Mouse (Mus musculus): ENCODE results near the gene Ociad1. TPM values are rescaled to one million over a fixed set of nuclear protein-coding genes. Genes with fewer than 3 reads are reported as not detected.
"Not testable (repeated sequence)": the region's sequence is repeated elsewhere in the genome, so short reads cannot be mapped to it uniquely, and the experiment has no call there.

Ociad1 gene
- polyA plus RNA-seq, 1 experiment from 2014 or later = 196 TPM

DNA sequence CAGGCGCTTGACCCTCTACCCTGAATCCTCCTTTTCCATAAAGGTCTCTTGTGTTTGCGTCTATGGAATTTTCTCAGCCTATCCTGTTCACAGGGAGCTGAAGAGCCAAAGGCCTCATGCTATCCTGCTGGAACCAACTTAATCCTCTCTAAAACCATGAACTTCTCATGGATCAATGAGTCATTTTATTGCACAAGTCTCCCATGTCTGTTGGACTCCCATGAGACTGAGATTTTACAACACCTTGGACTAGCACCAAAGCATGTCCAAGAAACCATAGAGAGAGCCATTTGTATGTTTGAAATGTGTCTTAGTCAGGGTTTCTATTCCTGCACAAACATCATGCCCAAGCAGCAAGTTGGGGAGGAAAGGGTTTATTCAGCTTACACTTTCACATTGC lies 22.1 kb downstream of the Ociad1 start:
- no peak overlapping the region for H3K4me2 ChIP-seq (ENCODE audit: low read length)
- ATAC-seq (no peak), DNase-seq (ENCODE audit: low spot score) (no peak)
- H3K27me3 ChIP-seq (replicated peaks; ENCODE audit: control insufficient read depth, insufficient read depth, low read length) = no peaks in the 10 kb centered on the region
- H3K4me1 ChIP-seq (ENCODE audit: control insufficient read depth, insufficient read depth, low read length) = no peaks in the 10 kb centered on the region
- H3K9me3 ChIP-seq (replicated peaks; ENCODE audit: control insufficient read depth, low read length) = no peaks in the 10 kb centered on the region
- no peak overlapping the region for H3K9ac ChIP-seq (ENCODE audit: low read length)
- no peak overlapping the region for H3K4me3 ChIP-seq (ENCODE audit: low read depth, low read length)
- peaks cover 70% of the 10 kb centered on the region for H3K36me3 ChIP-seq (ENCODE audit: control insufficient read depth, insufficient read depth, low read length)
- H3K27ac ChIP-seq (ENCODE audit: low read depth, low read length) = no peak overlapping the region
- 92% methylated on average over 2 of the region's 2 CpGs for WGBS

DNA sequence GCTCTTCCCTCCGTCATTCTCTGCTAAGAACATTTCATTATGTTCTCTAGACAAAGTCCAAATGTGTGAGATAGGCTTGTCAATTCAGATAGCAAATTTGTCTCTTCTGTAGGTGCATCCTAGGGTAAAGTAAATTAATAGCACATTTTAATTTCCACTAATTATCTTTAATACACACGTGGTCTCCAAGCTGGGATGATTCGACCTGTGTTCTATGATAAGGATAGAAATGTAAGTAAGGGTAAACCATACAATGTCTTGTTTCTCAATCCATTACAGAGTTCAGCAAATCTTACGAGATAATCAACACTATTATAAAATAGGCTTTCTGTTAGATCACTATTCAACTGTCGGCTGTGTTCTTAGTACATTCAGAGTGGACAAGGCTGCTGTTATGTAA lies 26.7 kb downstream of the Ociad1 start:
- Histone ChIP-seq H3K36me3 (ENCODE audit: control insufficient read depth, insufficient read depth, low read length) (peaks cover 28% of the 10 kb centered on the region), H3K27ac (ENCODE audit: low read depth, low read length) (no peak overlapping the region), H3K27me3 (replicated peaks; ENCODE audit: control insufficient read depth, insufficient read depth, low read length) (no peaks in the 10 kb centered on the region), H3K4me3 (ENCODE audit: low read depth, low read length) (no peak overlapping the region), H3K4me2 (ENCODE audit: low read length) (no peak overlapping the region), H3K9me3 (replicated peaks; ENCODE audit: control insufficient read depth, low read length) (no peaks in the 10 kb centered on the region), H3K9ac (ENCODE audit: low read length) (no peak overlapping the region), H3K4me1 (ENCODE audit: control insufficient read depth, insufficient read depth, low read length) (no peaks in the 10 kb centered on the region)
- 90% methylated on average over 5 of the region's 5 CpGs for WGBS
- no peak for DNase-seq (ENCODE audit: low spot score)
- ATAC-seq = no peak

DNA sequence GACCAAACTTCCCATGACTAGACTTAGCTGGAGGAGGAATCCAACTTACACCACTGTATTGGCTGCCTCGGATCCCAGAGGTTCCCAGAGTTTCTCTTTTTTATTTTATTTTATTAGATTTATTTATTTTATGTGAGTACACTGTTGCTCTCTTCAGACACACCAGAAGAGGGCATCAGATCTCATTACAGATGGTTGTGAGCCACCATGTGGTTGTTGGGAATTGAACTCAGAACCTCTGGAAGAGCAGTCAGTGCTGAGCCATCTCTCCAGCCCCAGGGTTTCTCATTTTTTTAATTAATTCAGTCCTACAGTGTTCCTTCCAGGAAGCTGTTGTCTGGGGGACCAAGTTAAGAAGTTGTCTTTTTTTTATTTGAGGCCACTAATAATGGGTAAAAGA lies 30.1 kb downstream of the Ociad1 start:
- H3K9ac ChIP-seq (ENCODE audit: low read length); H3K36me3 ChIP-seq (ENCODE audit: control insufficient read depth, insufficient read depth, low read length); H3K9me3 ChIP-seq (replicated peaks; ENCODE audit: control insufficient read depth, low read length); H3K27ac ChIP-seq (ENCODE audit: low read depth, low read length); ATAC-seq; H3K4me2 ChIP-seq (ENCODE audit: low read length); DNase-seq (ENCODE audit: low spot score); H3K4me3 ChIP-seq (ENCODE audit: low read depth, low read length); H3K4me1 ChIP-seq (ENCODE audit: control insufficient read depth, insufficient read depth, low read length); H3K27me3 ChIP-seq (replicated peaks; ENCODE audit: control insufficient read depth, insufficient read depth, low read length): not testable (repeated sequence)
- WGBS = 94% methylated on average over 1 of the region's 1 CpGs

DNA sequence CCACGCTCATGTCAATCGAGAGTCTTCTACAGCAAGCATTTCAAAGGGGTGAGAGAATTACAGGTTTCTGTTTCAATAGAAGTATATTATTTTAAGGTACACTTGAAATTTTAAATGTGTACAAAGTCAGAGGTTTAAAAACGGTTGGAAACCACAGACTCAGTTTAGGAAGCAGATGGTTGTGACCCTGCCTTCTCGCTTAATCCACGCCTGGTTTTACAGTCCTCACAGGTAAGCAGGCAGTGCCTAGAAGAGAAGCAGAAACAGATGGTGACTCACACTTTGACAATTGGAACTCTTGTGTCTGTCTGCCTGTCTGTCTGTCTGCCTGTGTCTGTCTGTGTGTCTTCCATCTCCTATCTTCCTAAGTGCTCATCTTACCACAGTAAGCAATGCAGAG lies 31.0 kb downstream of the Ociad1 start:
- DNase-seq (ENCODE audit: low spot score) = no peak
- no peaks in the 10 kb centered on the region for H3K4me1 ChIP-seq (ENCODE audit: control insufficient read depth, insufficient read depth, low read length)
- H3K27me3 ChIP-seq (replicated peaks; ENCODE audit: control insufficient read depth, insufficient read depth, low read length) = no peaks in the 10 kb centered on the region
- no peak overlapping the region for H3K9ac ChIP-seq (ENCODE audit: low read length)
- H3K4me3 ChIP-seq (ENCODE audit: low read depth, low read length) = no peak overlapping the region
- H3K36me3 ChIP-seq (ENCODE audit: control insufficient read depth, insufficient read depth, low read length) = no peaks in the 10 kb centered on the region
- no peak overlapping the region for H3K4me2 ChIP-seq (ENCODE audit: low read length)
- H3K27ac ChIP-seq (ENCODE audit: low read depth, low read length) = no peak overlapping the region
- H3K9me3 ChIP-seq (replicated peaks; ENCODE audit: control insufficient read depth, low read length) = no peaks in the 10 kb centered on the region
- 93% methylated on average over 5 of the region's 5 CpGs for WGBS
- ATAC-seq = no peak

DNA sequence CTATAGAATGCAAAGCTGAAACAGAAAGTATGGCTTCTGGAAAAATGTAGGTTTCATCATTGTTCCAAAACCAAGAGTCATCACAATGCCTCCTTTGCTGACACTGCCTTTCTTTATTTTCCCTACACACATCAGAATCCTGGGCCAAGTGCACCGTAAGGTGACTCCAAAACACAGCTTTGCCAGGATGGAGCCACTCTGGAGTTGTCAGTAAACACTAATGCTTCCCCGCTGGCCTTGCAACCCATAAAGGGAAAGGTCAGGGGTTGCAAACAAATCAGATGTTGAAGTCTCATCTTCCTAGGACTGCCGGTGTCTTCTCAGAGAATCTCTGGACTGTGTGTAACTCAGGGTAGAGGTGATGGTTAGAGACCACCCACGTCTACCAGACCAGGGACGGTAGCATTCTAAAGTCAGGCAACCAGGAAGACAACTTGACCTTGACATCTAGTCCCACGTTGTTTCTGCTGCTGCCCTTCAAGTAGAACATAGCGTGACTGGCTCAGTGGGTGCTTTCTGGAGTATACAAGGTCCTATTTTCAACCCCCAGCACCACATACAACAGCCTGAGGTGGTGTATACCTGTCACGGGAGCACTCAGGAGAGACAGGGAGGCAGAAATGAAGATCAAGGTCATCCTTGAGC lies 32.1 kb downstream of the Ociad1 start:
- Histone ChIP-seq H3K27me3 (replicated peaks; ENCODE audit: control insufficient read depth, insufficient read depth, low read length) (no peaks in the 10 kb centered on the region), H3K36me3 (ENCODE audit: control insufficient read depth, insufficient read depth, low read length) (no peaks in the 10 kb centered on the region), H3K9me3 (replicated peaks; ENCODE audit: control insufficient read depth, low read length) (no peaks in the 10 kb centered on the region), H3K4me2 (ENCODE audit: low read length) (no peak overlapping the region), H3K4me3 (ENCODE audit: low read depth, low read length) (no peak overlapping the region), H3K27ac (ENCODE audit: low read depth, low read length) (no peak overlapping the region), H3K9ac (ENCODE audit: low read length) (no peak overlapping the region), H3K4me1 (ENCODE audit: control insufficient read depth, insufficient read depth, low read length) (no peaks in the 10 kb centered on the region)
- no peak for DNase-seq (ENCODE audit: low spot score)
- WGBS = 94% methylated on average over 8 of the region's 8 CpGs
- ATAC-seq = no peak

DNA sequence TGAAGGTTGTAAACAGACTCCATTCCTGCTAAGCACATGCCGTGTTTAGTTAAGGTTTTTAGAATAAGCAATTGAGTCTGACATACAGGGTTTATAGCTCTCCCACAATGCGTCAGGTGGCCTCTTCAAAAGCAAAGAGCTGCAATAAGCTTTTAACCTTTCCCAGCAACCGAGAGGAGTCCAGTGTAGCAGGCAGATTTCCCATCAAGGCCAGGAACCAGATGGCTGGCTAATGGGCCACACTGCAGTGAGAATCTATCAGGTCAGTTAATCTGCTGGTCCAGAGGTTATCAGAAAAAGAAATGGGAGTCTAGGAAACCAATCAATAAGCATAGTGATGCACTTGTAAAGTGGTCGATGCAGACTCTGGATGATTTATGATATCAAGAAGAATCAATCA lies 38.4 kb downstream of the Ociad1 start:
- WGBS = 66% methylated on average over 4 of the region's 4 CpGs
- no peak overlapping the region for H3K4me2 ChIP-seq (ENCODE audit: low read length)
- H3K4me3 ChIP-seq (ENCODE audit: low read depth, low read length) = no peak overlapping the region
- H3K27ac ChIP-seq (ENCODE audit: low read depth, low read length) = no peak overlapping the region
- no peaks in the 10 kb centered on the region for H3K27me3 ChIP-seq (replicated peaks; ENCODE audit: control insufficient read depth, insufficient read depth, low read length)
- no peaks in the 10 kb centered on the region for H3K36me3 ChIP-seq (ENCODE audit: control insufficient read depth, insufficient read depth, low read length)
- DNase-seq (ENCODE audit: low spot score) (no peak), ATAC-seq (no peak)
- H3K9ac ChIP-seq (ENCODE audit: low read length) = no peak overlapping the region
- H3K4me1 ChIP-seq (ENCODE audit: control insufficient read depth, insufficient read depth, low read length) = no peaks in the 10 kb centered on the region
- no peaks in the 10 kb centered on the region for H3K9me3 ChIP-seq (replicated peaks; ENCODE audit: control insufficient read depth, low read length)

DNA sequence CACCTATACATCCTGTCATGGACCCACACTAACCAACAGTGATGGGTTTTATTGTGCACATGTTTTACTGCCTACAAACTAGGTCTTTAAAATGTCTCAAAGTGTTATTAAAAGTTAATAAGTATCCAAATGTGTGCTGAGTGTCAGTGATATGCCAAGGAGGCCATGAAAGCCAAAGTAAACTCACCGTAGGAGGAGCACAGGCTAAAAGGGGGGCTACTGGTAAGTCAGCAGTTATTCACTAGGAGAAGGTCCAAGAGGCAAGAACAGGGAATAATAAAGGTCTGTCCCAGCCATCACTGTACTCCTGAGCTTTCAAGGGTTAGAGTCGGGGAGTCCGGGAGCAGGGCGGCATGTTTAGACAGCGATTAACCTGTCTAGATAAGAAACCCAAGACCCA lies 43.9 kb downstream of the Ociad1 start:
- H3K4me2 ChIP-seq (ENCODE audit: low read length) = no peak overlapping the region
- no peak overlapping the region for H3K27ac ChIP-seq (ENCODE audit: low read depth, low read length)
- DNase-seq (ENCODE audit: low spot score) (no peak), ATAC-seq (no peak)
- no peaks in the 10 kb centered on the region for H3K36me3 ChIP-seq (ENCODE audit: control insufficient read depth, insufficient read depth, low read length)
- no peaks in the 10 kb centered on the region for H3K27me3 ChIP-seq (replicated peaks; ENCODE audit: control insufficient read depth, insufficient read depth, low read length)
- WGBS = 93% methylated on average over 5 of the region's 5 CpGs
- no peak overlapping the region for H3K9ac ChIP-seq (ENCODE audit: low read length)
- H3K9me3 ChIP-seq (replicated peaks; ENCODE audit: control insufficient read depth, low read length) = no peaks in the 10 kb centered on the region
- H3K4me3 ChIP-seq (ENCODE audit: low read depth, low read length) = no peak overlapping the region
- 0 out of 2 replicates have a peak, but pooled peaks cover 2% of the 10 kb centered on the region for H3K4me1 ChIP-seq (ENCODE audit: control insufficient read depth, insufficient read depth, low read length)

DNA sequence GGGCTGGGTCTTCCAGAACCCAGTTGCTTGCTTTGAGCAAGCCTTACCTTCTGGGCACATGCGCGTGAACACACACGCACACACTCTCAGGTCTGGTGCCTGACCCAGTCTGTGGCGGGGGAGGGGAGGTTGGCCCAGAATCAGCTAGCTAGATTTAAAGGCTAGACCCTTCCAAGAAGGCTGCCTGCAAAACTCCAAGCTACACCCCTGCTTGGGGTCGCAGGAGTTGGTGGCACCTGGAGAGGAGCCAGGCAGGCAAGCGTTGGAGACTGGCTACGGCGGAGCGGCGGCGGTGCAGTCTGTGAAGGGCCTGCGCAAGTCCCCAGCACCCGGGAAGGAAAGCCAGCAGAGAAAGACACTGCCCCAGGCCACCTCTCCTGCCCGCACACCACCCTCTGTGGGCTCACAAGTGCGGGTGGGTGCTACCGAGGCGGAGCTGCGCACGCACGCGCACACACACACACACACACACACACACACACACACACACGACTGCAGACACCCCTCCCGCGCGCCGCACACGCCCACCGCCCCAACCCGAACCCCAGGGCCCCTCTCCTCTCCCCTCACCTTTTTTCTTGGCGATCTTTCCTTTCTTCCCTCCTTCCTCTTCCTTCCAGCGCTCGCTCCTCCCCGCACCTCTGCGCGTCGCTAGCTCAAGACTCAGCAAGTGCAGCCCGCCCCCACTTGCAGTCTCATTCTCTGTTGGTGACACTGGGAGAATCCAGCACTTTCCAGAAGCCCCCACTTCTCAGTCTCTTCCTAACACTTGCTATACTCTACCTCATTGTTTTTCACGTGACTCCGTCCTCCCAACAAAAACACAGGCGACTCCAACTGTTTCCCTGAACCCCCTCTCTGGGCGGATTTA lies 45.6 kb downstream of the Ociad1 start:
- peak; percentile 61 for DNase-seq (ENCODE audit: low spot score)
- H3K9ac ChIP-seq (ENCODE audit: low read length) = peak overlapping the region; percentile 73
- H3K4me3 ChIP-seq (ENCODE audit: low read depth, low read length) = peak overlapping the region; percentile 54
- 3% methylated on average over 34 of the region's 41 CpGs for WGBS
- 0 out of 2 replicates have a peak, but pooled peaks cover 2% of the 10 kb centered on the region for H3K4me1 ChIP-seq (ENCODE audit: control insufficient read depth, insufficient read depth, low read length)
- no peaks in the 10 kb centered on the region for H3K27me3 ChIP-seq (replicated peaks; ENCODE audit: control insufficient read depth, insufficient read depth, low read length)
- peak overlapping the region; percentile 76 for H3K4me2 ChIP-seq (ENCODE audit: low read length)
- no peaks in the 10 kb centered on the region for H3K36me3 ChIP-seq (ENCODE audit: control insufficient read depth, insufficient read depth, low read length)
- peak overlapping the region; percentile 55; the same call in 1 of the 2 replicates for H3K27ac ChIP-seq (ENCODE audit: low read depth, low read length)
- peak; percentile 80 for ATAC-seq
- H3K9me3 ChIP-seq (replicated peaks; ENCODE audit: control insufficient read depth, low read length) = no peaks in the 10 kb centered on the region

DNA sequence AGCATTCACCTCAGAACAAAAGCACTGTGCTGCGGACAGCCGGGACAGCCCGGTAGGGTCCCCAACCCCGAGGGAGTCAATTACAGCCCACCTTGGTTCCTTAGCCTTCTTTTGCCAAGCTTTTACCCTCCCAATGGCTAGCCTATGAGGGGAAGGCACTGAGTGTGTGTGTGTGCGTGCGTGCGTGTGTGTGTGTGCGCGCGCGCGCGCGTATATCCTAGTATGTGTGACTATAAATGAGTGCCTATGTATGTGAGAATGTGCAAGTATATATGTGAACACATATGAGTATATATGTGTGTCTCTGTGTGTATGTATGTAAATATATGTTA lies 46.2 kb downstream of the Ociad1 start:
- Histone ChIP-seq H3K36me3 (ENCODE audit: control insufficient read depth, insufficient read depth, low read length) (no peaks in the 10 kb centered on the region), H3K9ac (ENCODE audit: low read length) (peak overlapping the region; percentile 73), H3K4me3 (ENCODE audit: low read depth, low read length) (peak overlapping the region; percentile 54), H3K27ac (ENCODE audit: low read depth, low read length) (peak overlapping the region; percentile 55; the same call in 1 of the 2 replicates), H3K9me3 (replicated peaks; ENCODE audit: control insufficient read depth, low read length) (no peaks in the 10 kb centered on the region), H3K4me1 (ENCODE audit: control insufficient read depth, insufficient read depth, low read length) (0 out of 2 replicates have a peak, but pooled peaks cover 2% of the 10 kb centered on the region), H3K4me2 (ENCODE audit: low read length) (peak overlapping the region; percentile 76), H3K27me3 (replicated peaks; ENCODE audit: control insufficient read depth, insufficient read depth, low read length) (no peaks in the 10 kb centered on the region)
- 35% methylated on average over 14 of the region's 14 CpGs for WGBS
- DNase-seq (ENCODE audit: low spot score) (peak; percentile 54), ATAC-seq (peak; percentile 58)
